Mouse (Mus musculus): ENCODE measurements around the gene Reg3g.
"Not testable (repeated sequence)": the region's sequence is repeated elsewhere in the genome, so short reads cannot be mapped to it uniquely, and the experiment has no call there.

The Reg3g gene

DNA sequence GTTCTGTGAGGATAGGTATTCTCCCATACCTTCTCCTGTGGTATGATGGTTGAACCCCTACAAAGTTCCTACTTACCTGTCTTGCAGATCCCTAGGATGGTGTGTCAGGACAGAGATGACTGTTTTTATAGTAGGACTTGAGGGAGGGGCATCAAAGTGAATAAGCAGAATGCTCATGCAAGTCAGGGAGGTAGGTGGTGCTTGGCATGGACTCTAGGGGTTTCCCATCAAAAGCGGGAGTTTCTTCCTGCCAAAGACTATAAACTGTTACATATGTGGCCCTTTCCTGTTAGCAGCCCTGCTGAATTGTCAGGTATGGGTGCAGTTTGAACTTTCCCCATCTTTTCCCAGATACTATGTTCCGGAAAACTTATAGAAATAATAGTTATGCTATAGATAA lies at the start of gene Reg3g:
TSS of gene Reg3g (minus strand) at position 101 of the 400 bp plus-strand sequence.
- no peak for DNase-seq (ENCODE audit: low read depth, low spot score)

DNA sequence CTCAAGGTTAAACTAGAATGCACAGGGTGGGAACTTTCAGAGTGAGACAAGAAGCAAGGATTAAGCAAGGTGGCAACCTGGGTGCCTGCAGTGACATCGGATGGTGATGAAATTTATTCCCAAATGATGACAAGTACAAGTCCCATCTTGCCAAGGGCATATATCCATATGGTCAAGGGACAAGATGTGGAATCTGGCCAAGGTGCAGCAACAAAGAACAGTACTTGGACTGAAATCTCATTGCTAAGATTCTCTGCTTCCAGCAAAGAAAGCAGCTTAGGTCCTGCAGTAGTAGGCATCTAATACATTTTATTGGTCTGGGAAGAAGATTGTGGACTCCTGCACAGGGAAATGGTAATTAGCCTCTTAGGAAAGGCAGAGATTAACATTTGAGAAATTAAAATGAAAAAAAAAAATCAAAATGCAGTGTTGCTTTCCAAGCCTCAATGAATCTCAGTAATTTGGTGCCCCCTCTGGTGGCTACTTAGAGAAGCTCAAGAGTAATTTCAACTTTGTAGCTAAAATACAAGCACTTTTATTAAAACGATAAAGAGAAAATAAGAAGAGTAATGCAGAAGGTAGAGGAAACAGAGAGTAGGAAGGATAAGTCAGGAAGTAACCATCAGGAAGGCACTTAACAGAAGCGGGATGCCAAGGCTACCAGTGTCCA lies 47.2 kb upstream of the Reg3g start:
- no peak for DNase-seq (ENCODE audit: low read depth, low spot score)

DNA sequence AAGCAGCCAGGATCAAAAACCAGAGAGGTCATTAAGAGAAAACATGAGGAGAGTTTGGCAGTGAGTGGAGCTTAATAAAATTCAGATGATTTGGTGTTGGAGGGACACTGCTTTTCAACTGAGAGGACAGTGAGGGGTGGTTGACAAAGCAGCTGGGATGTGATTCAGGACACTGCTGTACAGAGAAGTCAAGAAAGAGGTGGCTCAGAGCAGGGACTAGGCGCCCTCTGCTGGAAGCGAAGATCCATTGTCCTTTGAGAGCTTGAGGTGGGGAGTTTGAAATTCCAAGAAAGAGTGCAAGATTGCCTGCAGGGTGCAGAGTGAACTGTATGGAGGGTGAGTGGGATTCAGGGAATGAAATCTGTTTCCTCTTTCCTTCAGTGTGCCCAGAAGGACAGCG lies 44.2 kb upstream of the Reg3g start:
- no peak for DNase-seq (ENCODE audit: low read depth, low spot score)

DNA sequence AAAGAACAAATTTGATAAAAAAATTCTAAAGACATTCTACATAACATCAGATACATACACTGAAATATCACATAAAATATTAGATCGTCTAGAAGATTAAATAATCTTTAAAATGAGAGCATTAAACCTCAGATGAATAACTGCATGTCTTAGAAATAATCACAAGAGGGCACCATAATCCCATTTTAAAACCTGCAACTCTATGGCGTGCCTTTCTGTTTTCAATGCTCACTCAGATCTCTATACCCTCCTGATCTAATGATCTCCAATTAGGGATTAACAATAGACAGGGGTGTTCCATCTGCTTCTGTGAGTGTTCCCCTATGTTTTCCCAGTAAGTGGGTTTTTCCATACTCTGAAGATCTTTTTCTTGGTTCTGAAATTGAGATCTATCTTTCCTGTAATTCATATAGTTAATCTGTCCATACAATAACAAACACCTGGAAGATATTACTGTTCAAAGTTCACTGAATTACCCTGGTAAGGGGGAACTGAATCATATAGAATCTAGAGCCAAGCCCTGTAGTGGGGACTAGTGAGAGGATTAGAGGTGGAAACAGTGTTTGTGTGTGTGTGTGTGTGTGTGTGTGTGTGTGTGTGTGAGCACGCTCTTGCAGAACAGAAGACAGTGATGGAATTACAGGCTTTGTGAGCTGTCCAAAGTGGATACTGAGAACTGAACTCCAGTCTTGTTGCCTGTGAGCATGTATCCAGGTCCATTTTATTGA lies 41.7 kb upstream of the Reg3g start:
- DNase-seq (ENCODE audit: low read depth, low spot score), result no peak

DNA sequence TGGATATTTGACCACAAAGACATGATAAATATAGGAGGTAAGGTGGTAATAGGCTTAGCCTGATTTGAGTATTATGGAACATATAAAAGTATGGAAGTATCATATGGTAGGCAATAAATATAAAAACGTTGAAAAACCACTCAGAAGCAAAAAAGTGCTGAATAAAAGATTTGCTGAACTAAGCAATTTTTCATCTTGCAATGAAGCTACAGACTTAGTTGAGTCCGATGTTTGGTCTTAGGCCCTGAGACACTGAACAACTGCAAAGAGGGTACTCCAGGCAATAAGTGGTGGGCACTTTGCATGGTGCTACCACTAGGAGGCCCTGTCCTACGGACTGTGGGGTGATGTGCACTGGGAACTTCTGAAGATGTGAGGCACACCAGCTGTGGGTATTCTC lies 37.1 kb upstream of the Reg3g start:
- no peak for DNase-seq (ENCODE audit: low read depth, low spot score)

DNA sequence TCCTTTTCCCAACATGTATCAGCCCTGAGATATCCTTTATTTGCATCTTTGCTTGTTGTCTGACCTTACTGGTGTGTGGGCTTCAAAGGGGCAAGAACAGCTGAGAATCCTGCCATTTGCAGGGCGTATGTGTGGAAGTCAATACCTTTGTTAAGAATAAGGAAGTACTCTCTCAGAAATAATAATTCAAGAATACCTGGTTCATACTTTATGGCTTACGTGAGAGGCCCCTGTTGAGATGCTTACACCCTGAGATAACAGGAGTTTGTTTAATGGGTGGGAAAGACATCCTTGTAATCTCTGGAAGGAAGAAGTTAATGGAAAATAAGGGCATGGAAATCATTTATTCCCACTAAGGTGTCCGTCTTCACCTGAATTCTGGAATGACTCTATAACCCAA lies 26.0 kb upstream of the Reg3g start:
- DNase-seq (ENCODE audit: low read depth, low spot score), result no peak

DNA sequence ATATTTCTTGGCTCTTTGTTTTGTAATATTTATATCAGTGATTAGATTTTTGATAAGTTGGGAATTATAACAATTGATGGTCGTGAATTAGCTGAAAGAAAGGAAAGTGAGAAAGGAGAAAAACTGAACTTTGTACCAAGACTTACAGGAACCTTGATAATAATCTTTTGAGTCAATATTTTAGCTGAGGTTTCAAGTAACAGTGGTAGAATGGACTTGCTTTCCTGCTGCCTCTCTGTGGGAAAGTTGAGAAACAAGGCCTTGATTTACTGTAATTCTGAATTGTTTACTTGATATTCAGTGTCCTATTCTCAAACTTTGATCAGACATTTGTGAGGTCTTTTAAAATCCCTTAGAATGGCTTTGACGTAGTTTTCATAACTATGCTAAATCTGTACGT lies 615 bp upstream of the Reg3g start:
- no peak for DNase-seq (ENCODE audit: low read depth, low spot score)

DNA sequence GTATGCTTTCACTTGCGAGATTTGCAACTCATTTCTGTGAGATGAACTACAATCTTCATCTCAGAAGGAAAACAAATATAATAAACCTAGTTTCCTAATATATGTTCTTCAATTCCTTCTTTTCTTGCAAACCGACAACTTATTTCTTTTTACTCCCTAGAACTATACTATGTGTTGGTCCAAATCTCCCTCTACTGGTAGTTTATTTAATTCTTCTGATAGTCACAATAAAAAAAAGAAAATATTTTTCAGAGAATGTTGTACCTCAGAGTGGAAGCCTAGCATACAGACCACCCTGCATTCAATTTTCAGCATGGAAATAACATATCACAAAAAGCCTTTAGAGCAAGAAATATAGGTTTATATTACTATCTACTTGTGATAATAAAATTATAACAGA lies 5.4 kb downstream of the Reg3g start:
- DNase-seq (ENCODE audit: low read depth, low spot score), result no peak

DNA sequence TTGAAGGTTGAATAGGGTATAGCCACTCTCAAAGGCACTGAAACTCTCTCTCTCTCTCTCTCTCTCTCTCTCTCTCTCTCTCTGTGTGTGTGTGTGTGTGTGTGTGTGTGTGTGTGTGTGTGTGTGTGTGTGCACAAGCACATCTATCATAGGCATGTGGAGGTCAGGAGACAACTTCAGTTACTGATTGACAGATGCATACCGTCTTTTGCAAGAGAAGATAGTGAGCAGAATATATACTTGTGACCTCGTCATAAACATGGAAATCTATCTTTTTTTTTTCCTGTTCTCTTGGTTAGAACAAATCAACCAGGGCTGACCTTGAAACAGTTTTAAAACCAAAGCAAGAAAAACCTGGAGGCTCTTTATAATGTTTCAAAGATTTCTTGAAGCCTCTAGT lies 6.3 kb downstream of the Reg3g start:
- no peak for DNase-seq (ENCODE audit: low read depth, low spot score)

DNA sequence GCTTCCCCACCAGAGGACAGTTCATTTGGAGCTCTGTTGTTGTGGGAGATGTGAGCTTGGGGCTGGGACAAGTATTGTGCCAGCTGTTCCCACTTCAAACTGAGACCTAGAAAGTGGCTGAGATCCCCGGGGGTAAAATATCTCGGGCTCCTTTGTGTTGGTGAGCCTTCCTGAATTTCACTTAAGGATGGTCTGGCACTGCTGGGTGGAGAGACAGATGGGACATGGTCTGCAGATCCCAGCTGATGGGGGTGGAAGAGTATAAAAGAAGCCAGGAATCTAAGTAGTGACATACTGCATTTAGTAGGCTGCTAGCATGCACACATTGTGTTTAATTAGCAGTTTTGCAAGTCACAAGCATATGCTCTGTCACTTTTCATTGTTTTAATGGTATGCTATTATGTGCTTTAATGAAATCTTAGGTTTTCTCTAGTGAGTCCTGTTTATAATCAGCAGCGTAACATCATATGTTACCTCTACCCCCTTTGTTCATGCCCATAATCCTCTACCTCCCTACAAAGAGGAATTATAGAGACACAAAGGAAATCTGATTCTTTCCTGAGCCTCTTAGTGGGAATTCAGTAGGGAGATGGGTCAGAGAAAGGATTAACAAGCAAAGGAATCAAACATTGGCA lies 8.4 kb downstream of the Reg3g start:
- DNase-seq (ENCODE audit: low read depth, low spot score), result no peak

DNA sequence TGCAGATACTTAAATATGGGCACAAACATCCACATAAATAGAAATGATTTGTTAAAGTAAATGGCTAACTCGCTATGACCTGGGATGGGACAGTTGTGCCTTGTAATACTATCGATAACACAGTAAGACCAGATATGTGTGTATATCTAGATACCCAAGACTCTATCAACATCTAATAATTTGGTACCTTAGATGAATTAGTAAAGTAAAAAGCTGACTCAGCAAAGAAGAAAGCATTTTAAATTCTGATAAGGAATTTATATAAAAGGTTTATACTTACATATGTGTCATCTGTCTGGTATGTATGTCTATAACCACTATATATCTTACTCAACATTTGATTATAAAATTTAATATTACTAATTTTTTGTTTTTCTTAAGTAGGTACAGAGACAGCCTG lies 15.9 kb downstream of the Reg3g start:
- no peak for DNase-seq (ENCODE audit: low read depth, low spot score)

DNA sequence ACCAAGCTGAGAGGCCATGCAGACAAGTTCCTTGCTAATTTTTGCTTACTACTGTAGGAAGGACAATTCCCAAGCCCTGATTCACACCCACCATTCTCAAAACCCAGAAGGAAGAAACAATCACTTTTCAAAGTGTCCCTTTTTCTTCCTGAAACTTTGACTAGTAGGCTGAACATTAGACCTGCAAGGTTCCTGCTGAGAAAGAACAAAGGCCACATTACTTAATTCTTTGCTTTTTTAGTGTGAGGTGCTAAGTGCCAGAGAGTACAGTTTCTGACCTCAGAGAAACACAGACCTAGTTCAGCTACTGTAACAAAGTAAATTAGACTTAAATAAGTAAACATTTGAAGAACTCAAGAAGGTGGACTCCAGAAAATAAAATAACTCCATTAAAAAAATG lies 20.3 kb downstream of the Reg3g start:
- no peak for DNase-seq (ENCODE audit: low read depth, low spot score)

DNA sequence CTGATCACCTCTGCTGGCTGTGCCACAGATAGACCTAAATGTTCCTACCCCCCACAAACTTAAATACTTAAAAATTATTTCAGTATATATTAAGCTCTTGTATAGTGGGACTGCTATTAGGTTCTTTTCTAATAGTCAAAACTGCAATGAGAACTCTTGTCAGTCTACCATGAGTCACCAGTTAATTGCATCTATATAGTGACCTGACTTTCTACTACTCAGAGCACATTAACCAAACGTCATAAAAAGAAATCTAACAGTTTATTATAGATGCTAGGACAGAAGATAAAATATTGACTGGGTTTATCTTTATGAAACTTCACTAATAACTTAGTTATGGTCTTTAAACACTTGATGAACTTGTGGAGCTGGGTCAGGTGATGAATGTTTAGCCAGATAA lies 21.5 kb downstream of the Reg3g start:
- DNase-seq (ENCODE audit: low read depth, low spot score), result no peak

DNA sequence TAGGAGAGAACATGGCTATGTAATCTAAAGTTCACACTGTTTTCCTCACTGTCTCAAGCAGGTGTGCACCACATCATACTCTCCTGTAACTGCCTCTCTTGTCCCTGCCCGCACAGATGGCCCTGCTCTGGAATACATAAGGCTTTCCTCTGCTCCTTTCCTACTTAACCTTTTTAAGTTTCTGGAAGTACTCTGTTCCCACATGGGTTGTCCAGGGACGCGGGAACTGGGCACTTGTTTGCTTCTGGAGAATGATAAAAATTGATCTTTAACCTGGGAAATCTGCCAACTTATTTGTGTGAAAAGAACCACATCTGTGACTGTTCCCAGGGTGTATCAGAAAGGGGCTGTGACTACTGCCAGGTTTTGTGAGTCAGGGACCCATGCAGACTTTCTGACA lies 43.2 kb downstream of the Reg3g start:
- DNase-seq (ENCODE audit: low read depth, low spot score), result no peak

DNA sequence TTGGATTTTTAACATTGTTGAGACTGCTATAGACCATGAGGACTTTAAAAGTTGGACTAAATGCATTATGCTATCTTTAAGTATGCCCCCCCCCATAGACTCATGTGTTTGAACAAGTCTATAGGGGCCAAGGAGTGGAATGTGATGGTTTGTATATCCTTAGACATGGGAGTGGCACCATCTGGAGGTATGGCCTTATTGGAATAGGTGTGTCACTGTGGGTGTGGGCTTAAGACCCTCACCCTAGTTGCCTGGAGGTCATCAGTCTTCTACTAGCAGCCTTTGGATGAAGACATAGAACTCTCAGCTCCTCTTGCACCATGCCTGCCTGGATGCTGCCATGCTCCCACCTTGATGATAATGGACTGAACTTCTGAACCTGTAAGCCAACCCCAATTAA lies 46.3 kb downstream of the Reg3g start, which contains the start of gene Reg1:
TSS of gene Reg1 (plus strand) at position 301 of the 400 bp plus-strand sequence.
- not testable (repeated sequence) for DNase-seq (ENCODE audit: low read depth, low spot score)
